Mouse (Mus musculus): Measurements from ENCODE around the gene Rnf26. TPM values are rescaled to one million over a fixed set of nuclear protein-coding genes. Genes with fewer than 3 reads are reported as not detected.

Gene Rnf26
- polyA plus RNA-seq, 1 experiment from 2014 or later: 45.4 TPM

DNA sequence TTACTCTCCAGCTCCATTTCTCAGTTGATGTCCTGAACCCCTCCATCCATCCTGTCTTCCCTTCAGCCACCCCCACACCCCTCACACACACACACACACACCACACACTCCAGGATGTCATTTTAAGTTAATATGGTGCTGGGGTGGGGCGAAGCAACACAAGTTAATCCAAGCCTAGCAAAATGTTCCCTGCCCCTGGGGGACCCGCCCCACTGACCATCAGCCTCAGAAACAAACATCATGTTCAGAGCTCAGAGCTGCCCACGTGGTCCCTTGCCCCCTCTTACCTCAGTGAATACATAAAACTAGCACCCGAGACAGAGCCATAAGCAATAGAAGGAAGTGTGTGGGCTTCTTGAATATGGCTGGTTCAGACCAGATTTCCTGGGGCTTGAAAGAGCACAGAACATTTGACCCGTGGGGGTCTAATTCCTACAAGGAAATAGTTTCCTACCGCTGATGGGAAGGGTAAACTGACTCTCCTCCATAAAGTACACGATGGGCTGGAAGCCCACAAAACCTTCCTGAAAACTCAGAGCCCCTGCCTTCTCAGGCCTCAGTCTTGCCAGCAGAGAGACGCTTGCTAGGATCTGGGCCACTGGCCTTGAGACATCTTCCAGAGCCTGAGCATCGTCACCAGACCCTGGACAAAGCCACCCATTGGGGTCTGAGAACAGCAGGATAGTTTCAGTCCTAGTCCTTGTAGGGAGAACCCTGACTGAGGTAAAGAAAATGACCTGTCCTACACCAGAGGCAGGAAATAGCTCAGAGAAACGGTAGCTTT, 33.1 kb downstream of the Rnf26 start:
- ATAC-seq: no peak
- Histone ChIP-seq H3K4me2 (ENCODE audit: low read depth, low read length) (no peak overlapping the region), H3K36me3 (ENCODE audit: control insufficient read depth, insufficient read depth, low read length) (no peaks in the 10 kb centered on the region), H3K9ac (ENCODE audit: low read depth, low read length) (no peak overlapping the region), H3K27ac (ENCODE audit: low read length) (no peak overlapping the region), H3K27me3 (replicated peaks; ENCODE audit: control insufficient read depth, insufficient read depth, low read length) (no peaks in the 10 kb centered on the region), H3K9me3 (ENCODE audit: control insufficient read depth, low read length) (no peaks in the 10 kb centered on the region), H3K4me1 (ENCODE audit: control insufficient read depth, insufficient read depth, low read length) (peaks cover 37% of the 10 kb centered on the region), H3K4me3 (ENCODE audit: low read length) (no peak overlapping the region)
- 72% methylated on average over 10 of the region's 10 CpGs for WGBS

- H3K36me3 ChIP-seq (ENCODE audit: control insufficient read depth, insufficient read depth, low read length): no peaks in the 10 kb centered on the region
- peak overlapping the region; percentile 13; the same call in 1 of the 2 replicates for H3K27ac ChIP-seq (ENCODE audit: low read length)
- H3K9ac ChIP-seq (ENCODE audit: low read depth, low read length): peak overlapping the region; percentile 20; the same call in 1 of the 2 replicates
- no peaks in the 10 kb centered on the region for H3K27me3 ChIP-seq (replicated peaks; ENCODE audit: control insufficient read depth, insufficient read depth, low read length)
- peaks cover 32% of the 10 kb centered on the region for H3K4me1 ChIP-seq (ENCODE audit: control insufficient read depth, insufficient read depth, low read length)
- H3K4me3 ChIP-seq (ENCODE audit: low read length): no peak overlapping the region
- no peaks in the 10 kb centered on the region for H3K9me3 ChIP-seq (ENCODE audit: control insufficient read depth, low read length)
- 36% methylated on average over 16 of the region's 16 CpGs for WGBS
- peak; percentile 61 for ATAC-seq
- H3K4me2 ChIP-seq (ENCODE audit: low read depth, low read length): no peak overlapping the region; the same call in 1 of the 2 replicates
Measured at GRCm38 (mm10) chr9:44078955-44079756, 34.2 kb downstream of the Rnf26 start.

GRCm38 (mm10) chr9:44078136-44078797, 35.0 kb downstream of the Rnf26 start:
- peaks cover 23% of the 10 kb centered on the region for H3K4me1 ChIP-seq (ENCODE audit: control insufficient read depth, insufficient read depth, low read length)
- H3K4me2 ChIP-seq (ENCODE audit: low read depth, low read length): no peak overlapping the region; the same call in 1 of the 2 replicates
- no peak overlapping the region for H3K4me3 ChIP-seq (ENCODE audit: low read length)
- no peaks in the 10 kb centered on the region for H3K27me3 ChIP-seq (replicated peaks; ENCODE audit: control insufficient read depth, insufficient read depth, low read length)
- H3K9me3 ChIP-seq (ENCODE audit: control insufficient read depth, low read length): no peaks in the 10 kb centered on the region
- peak overlapping the region; percentile 20; the same call in 1 of the 2 replicates for H3K9ac ChIP-seq (ENCODE audit: low read depth, low read length)
- no peak overlapping the region; the same call in 1 of the 2 replicates for H3K27ac ChIP-seq (ENCODE audit: low read length)
- 68% methylated on average over 10 of the region's 10 CpGs for WGBS
- no peak for ATAC-seq
- no peaks in the 10 kb centered on the region for H3K36me3 ChIP-seq (ENCODE audit: control insufficient read depth, insufficient read depth, low read length)

- H3K4me3 ChIP-seq (ENCODE audit: low read length): no peak overlapping the region
- H3K9ac ChIP-seq (ENCODE audit: low read depth, low read length): no peak overlapping the region
- WGBS: 84% methylated on average over 11 of the region's 11 CpGs
- no peaks in the 10 kb centered on the region for H3K9me3 ChIP-seq (ENCODE audit: control insufficient read depth, low read length)
- no peak overlapping the region for H3K27ac ChIP-seq (ENCODE audit: low read length)
- H3K27me3 ChIP-seq (replicated peaks; ENCODE audit: control insufficient read depth, insufficient read depth, low read length): no peaks in the 10 kb centered on the region
- no peak overlapping the region for H3K4me2 ChIP-seq (ENCODE audit: low read depth, low read length)
- H3K36me3 ChIP-seq (ENCODE audit: control insufficient read depth, insufficient read depth, low read length): no peaks in the 10 kb centered on the region
- ATAC-seq: no peak
- peaks cover 23% of the 10 kb centered on the region for H3K4me1 ChIP-seq (ENCODE audit: control insufficient read depth, insufficient read depth, low read length)
Measured at GRCm38 (mm10) chr9:44077266-44077910, 35.9 kb downstream of the Rnf26 start.

DNA sequence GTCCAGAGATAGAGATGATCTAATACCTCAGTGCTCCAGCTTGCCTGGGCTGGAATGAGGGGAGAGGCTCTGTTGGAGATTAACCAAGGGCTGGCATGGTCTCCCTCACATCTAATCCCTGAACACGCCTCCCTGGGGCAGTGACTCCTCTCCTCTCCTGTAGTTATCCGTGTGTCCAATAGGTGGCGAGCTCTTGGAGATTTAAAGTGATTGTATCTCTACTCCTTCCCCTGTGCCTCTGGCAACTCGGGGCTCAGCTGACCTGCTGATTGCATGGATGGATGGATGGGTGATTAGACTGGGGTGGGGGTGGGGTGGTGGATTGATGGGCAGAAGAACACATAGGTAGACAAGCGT, 36.6 kb downstream of the Rnf26 start:
- Histone ChIP-seq H3K4me2 (ENCODE audit: low read depth, low read length) (no peak overlapping the region), H3K4me1 (ENCODE audit: control insufficient read depth, insufficient read depth, low read length) (peaks cover 30% of the 10 kb centered on the region), H3K36me3 (ENCODE audit: control insufficient read depth, insufficient read depth, low read length) (no peaks in the 10 kb centered on the region), H3K27me3 (replicated peaks; ENCODE audit: control insufficient read depth, insufficient read depth, low read length) (no peaks in the 10 kb centered on the region), H3K9me3 (ENCODE audit: control insufficient read depth, low read length) (no peaks in the 10 kb centered on the region), H3K9ac (ENCODE audit: low read depth, low read length) (no peak overlapping the region), H3K27ac (ENCODE audit: low read length) (no peak overlapping the region), H3K4me3 (ENCODE audit: low read length) (no peak overlapping the region)
- WGBS: 21% methylated on average over 5 of the region's 5 CpGs
- ATAC-seq: no peak

DNA sequence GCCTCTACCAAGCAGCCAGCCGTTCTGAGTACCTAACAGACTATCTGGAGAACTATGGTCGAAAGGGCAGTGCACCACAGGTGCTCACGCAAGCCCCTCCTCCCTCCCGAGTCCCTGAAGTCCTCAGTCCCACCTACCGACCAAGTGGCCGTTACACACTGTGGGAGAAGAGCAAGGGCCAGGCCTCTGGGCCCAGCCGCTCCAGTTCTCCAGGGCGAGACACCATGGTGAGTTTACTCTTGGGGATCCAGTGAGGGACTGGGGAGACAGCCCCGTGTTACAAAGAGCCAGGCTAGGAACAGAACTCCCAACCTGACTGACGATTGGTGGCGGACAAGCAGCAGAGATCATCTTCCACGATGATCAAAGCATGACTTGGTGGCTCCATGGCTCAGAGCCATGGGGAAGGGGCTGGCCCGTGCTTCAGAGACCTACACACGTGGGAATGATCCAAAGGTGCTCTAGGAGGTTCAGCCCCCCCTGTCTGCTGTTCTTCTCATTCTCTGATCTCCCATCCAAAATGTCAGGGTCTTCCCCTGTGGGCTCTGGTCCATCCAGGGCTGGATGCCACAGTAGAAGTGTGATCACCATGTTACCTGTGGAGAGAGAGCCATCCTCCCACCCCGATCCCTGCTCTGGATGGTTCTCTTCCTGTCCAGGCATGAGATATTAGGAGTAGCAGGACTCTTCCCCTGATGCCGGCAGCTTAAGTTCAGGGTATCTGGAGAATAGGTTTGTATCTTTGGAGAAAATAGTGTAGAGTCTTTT, 37.1 kb downstream of the Rnf26 start:
- H3K27ac ChIP-seq (ENCODE audit: low read length): no peak overlapping the region
- H3K9ac ChIP-seq (ENCODE audit: low read depth, low read length): no peak overlapping the region
- H3K36me3 ChIP-seq (ENCODE audit: control insufficient read depth, insufficient read depth, low read length): no peaks in the 10 kb centered on the region
- H3K27me3 ChIP-seq (replicated peaks; ENCODE audit: control insufficient read depth, insufficient read depth, low read length): no peaks in the 10 kb centered on the region
- no peaks in the 10 kb centered on the region for H3K9me3 ChIP-seq (ENCODE audit: control insufficient read depth, low read length)
- H3K4me3 ChIP-seq (ENCODE audit: low read length): no peak overlapping the region
- 67% methylated on average over 16 of the region's 16 CpGs for WGBS
- no peak overlapping the region for H3K4me2 ChIP-seq (ENCODE audit: low read depth, low read length)
- no peak for ATAC-seq
- peaks cover 31% of the 10 kb centered on the region for H3K4me1 ChIP-seq (ENCODE audit: control insufficient read depth, insufficient read depth, low read length)

GRCm38 (mm10) chr9:44075276-44075995, 37.9 kb downstream of the Rnf26 start:
- Histone ChIP-seq H3K4me1 (ENCODE audit: control insufficient read depth, insufficient read depth, low read length) (peaks cover 28% of the 10 kb centered on the region), H3K4me3 (ENCODE audit: low read length) (no peak overlapping the region), H3K36me3 (ENCODE audit: control insufficient read depth, insufficient read depth, low read length) (no peaks in the 10 kb centered on the region), H3K9me3 (ENCODE audit: control insufficient read depth, low read length) (no peaks in the 10 kb centered on the region), H3K27ac (ENCODE audit: low read length) (no peak overlapping the region), H3K9ac (ENCODE audit: low read depth, low read length) (no peak overlapping the region), H3K27me3 (replicated peaks; ENCODE audit: control insufficient read depth, insufficient read depth, low read length) (no peaks in the 10 kb centered on the region), H3K4me2 (ENCODE audit: low read depth, low read length) (no peak overlapping the region)
- 76% methylated on average over 24 of the region's 24 CpGs for WGBS
- no peak for ATAC-seq
